Mouse (Mus musculus): ENCODE measurements around the gene Bfsp1.

Bfsp1 gene

DNA sequence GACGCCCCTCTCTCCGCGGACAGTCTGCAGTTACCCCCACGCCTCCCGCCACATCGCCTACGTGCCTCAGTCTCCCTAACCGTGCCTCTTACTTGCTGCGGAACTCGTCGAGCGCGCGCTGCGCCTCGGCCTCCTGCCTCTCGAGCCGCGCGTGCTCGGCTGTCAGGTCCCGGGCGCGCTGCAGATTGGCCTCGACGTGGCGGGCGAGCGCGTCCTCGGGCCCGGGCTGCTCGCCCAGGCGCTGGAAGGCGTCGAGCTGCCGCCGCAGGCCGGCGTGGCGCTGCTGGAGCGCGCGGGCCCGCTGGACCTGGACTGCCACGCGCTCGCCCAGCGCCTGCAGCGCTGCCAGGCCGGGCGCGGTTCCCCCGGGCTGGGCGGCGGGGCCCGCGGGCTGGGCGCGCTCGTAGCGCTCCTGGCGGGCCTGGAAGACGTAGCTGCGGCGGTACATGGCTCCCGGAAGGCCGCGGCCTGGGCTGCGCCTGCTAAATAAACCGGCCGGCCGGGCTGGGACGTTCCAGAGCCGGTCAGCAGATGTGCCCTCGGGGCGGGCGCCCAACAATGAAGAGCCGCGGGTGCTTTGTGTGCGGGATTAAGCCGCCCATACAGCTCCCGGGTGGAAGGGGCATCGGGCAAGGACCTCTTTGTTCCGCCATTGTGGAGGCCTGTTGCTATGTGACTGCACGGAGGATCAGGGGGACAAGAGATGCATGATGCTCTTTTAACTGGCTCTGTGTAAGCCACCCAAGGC, at the start of gene Bfsp1:
Gene Bfsp1 (minus strand): TSS at position 690 of the 748 bp plus-strand sequence.
- WGBS, result 4% methylated on average over 86 of the region's 86 CpGs

- WGBS, result 88% methylated on average over 2 of the region's 2 CpGs
These were observed 49.2 kb upstream of the Bfsp1 start for GRCm38 (mm10) chr2:143912199-143912598.

DNA sequence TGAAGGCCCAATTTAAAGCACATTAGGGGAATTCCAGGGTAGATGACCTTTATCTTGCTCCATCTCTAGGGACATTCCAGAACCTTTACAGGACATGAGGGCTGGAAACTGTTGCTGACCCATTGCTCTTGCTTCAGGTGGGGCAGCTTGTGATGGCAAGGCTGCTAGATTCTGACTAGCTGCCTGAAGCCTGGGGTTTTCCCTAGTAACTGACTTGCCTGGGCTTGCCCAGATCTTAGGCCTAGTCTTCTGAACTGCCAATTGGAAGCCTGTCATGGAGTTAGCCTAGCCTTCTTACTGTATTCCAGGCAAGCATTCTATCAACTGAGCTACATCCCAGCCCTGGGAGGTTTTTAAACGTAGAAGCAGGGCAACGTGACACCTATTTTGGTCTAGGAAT, 46.3 kb upstream of the Bfsp1 start:
- 76% methylated on average over 2 of the region's 2 CpGs for WGBS

DNA sequence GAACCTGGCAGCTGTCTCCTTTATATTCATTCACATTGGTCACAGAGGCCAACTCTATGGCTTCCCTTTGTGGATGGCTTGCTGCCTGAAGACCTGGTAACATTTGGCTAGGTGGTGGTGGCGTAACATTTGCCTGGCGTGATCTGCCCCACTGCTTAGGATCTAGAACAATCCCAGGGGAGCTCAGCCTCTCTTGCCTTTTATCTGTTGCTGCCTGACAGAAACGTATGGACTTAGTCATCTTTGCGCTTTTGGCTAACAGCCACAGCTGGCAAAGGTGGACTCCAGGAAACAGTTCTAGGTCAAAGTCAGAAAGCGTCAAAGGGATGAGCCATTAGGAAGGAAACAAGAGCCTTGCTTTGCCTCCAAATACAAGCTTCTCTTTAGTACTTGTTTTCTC, 41.9 kb upstream of the Bfsp1 start:
- 78% methylated on average over 5 of the region's 5 CpGs for WGBS

- 71% methylated on average over 9 of the region's 9 CpGs for WGBS
These were observed 40.5 kb upstream of the Bfsp1 start for GRCm38 (mm10) chr2:143903376-143904045.

DNA sequence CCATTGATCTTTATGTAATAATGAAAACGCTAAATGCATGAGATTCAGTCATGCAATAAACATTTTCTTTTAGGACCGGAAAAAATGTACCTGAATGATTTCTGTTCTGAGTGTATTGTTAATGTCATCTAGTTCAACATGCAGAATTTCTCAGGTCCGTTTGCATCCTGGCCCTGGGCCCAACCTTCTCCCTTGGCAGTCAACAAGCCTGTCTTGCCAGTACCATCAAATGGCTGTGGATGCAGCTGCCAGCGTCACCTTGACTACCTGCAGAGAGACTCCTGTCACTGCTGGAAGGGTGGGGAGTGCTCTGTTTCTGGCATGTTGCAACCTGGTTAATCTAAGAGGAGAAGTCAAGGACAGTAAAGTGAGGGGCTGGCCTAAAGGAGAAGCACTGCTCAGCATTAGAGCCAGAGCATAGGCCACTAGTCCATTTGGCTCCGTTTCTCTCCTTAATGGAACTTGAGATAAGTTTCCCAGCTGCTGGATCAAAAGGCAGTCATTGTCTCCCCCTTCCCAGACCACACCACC, 37.9 kb upstream of the Bfsp1 start:
- 71% methylated on average over 5 of the region's 5 CpGs for WGBS

DNA sequence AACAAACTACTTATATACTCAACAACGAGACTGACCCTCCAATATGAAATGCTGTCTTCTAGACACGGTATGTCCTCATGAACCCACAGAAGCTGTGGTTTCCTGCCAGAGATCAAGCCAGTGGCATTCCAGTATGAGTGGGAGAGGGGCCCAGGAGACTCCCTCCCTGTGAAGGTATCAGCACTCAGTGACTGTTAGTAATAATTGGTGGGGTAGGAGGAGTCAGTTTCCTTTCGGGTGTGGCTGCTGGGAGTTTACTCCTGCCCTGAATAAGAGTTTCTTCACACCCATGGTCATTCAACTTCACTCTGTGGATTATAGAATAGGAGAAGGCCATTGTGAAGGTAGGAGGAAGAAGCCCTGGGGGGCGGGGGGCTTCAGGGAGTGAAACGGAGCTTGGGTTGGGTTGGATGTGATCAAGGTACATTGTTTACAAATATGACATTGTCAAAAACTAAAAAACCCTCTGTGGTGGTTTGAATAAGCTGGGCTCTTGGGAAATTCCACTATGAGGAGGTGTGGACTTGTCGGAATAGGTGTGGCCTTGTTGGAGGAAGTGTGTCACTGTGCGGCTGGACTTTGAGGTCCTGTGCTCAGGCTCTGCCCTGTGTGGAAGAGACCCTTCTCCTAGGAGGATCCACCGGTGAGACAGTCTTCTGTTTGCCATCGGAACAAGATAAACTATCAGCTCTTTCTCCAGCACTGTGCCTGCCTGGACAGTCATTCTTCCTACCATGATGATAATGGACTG, 36.7 kb upstream of the Bfsp1 start:
- WGBS, result 91% methylated on average over 9 of the region's 9 CpGs

DNA sequence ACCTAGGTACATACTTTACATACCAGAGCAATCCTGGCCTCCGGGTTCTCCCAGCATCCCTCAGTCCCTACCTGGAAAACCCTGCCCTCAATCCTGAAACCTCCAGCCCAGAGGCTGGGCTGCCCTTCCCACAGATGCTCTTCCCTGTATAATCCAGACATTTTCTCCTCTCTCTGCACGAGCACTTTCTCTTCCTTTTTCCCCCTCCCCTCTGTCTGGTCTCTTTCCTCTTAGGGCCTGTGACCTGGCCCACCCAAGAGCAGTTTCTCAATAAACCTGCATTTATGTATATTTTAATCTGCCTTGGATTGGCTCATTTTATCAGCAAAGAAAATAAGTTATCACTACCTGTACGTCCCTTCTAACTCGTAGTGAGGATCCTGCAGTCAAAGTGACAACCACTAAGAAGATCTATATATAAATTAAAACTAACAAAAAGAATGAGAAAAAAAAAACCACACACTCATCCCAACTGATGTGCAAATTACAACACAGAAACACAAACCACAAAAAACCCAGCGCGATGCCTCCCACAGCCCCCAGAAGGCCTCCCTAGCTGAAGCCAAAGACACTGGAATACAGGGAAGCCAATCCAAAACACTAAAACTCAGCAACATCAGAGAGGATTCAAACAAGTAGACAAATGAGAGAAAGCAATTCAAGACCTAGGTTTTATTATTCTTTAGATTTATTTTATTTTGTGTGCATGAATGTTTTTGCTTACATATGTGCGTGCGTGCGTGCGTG, 28.5 kb upstream of the Bfsp1 start:
- 84% methylated on average over 10 of the region's 10 CpGs for WGBS

- WGBS, result 73% methylated on average over 12 of the region's 12 CpGs
These were observed 27.0 kb upstream of the Bfsp1 start for GRCm38 (mm10) chr2:143889860-143890433.

GRCm38 (mm10) chr2:143889131-143889859, 26.3 kb upstream of the Bfsp1 start:
- 79% methylated on average over 15 of the region's 15 CpGs for WGBS

DNA sequence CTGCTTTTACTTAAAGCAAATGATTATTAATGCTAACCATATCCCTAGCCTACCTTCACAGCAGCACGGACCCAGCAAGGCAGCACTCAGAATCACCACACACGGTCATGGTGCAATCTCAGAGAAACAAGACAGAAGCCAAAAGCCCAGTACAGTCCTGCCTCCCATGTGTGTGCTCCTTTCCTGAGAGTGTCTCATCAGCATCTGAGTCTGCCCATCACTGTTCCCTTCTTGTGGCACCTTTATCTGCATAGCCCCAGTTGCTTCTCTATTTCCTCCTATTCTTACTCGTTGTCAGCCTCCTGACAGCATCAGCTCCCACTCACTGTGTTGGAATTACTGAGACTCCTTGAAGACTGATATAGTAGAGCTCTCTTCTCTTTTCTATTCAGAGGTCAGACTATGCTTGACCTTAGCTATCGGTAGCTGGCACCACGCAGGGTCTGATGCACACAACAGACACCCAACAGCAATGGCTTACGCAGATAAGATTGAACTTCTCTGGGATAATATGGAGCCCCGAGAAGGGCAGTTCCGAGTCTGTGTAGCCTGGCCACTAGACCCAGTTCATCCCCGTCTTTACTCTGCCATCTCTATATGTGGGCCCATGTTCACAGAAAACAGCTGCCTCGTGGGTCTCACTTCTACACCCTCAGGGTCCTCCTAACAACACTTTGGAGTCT, 19.8 kb upstream of the Bfsp1 start:
- WGBS, result 78% methylated on average over 10 of the region's 10 CpGs

DNA sequence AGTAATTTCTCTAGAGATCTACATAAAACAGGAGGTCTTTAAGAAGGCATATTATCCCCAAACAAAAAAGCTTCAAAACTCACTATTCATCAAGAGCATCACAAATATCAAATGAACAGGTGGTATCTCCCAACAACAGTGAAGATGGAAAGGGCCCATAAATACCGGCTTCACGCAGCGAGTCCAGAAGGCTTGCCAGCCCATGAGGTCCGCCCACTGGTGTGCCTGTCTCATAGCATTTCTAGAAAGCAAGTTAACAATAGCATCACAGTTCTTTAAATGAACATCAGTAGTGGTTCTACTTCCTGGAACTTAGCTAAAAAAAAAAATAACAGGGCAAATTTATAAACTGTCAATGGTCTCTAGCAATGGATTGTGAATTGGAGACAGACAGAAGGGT, 19.0 kb upstream of the Bfsp1 start:
- WGBS, result 59% methylated on average over 4 of the region's 4 CpGs

- 90% methylated on average over 6 of the region's 6 CpGs for WGBS
These were observed 16.3 kb upstream of the Bfsp1 start for GRCm38 (mm10) chr2:143879311-143879710.

DNA sequence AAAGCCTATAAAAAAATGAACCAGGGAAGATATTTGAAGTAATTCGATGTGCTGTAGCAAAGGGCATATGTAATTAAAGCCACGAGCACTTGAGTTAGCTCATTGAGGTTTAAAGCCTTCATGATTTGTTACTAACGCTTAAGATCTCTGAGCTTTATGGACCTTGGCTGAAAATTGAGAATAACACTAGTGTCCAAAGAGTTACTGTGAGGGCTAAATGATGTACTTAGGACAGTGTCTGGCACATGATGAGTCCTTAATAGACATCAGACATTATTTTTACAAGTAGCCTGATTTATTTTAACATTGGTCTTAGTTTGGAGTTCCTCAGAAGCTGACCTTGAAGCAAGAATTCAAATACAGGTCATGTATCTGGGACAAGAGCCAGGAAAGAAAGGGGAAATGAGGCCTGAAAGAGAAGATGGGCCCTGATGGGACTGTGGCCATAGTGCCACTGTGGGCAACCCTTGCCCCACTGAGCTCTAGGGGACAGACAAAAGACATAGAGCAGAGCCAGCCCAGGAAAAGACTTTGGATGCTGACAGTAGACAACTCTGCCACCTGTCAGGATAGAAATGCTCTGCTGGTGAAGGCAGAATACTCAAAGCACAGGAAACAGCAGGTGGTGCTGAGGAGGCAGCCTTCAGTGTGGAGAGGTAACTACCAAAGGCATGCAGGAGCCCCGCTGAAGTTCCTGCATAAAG, 14.1 kb upstream of the Bfsp1 start:
- WGBS, result 78% methylated on average over 4 of the region's 4 CpGs

GRCm38 (mm10) chr2:143876026-143876425, 13.1 kb upstream of the Bfsp1 start:
- 59% methylated on average over 1 of the region's 1 CpGs for WGBS

- WGBS, result 88% methylated on average over 10 of the region's 10 CpGs
These were observed 8.1 kb upstream of the Bfsp1 start for GRCm38 (mm10) chr2:143870936-143871688.

DNA sequence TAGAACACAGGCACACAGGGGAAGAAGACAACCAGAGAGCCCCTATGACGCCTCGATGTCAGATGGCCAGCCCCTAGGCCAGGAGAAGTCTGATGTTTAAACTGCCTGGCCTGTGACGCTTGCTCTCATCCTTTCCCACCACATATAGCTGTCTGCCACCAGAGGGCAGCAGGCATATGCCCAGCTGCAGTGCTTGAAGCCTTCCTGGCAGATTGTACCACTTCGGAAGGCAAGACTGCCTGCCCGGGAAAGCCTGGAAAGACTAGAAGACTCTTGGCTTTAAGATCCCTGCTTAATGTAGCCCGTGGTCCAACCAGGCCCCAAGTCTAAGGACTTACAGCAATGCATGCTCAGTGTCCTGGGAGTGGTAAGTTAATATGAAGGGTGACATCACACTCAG, 4.4 kb upstream of the Bfsp1 start:
- WGBS, result 2% methylated on average over 6 of the region's 6 CpGs

- WGBS, result 81% methylated on average over 8 of the region's 8 CpGs
These were observed 1.6 kb upstream of the Bfsp1 start for GRCm38 (mm10) chr2:143864600-143864999.

DNA sequence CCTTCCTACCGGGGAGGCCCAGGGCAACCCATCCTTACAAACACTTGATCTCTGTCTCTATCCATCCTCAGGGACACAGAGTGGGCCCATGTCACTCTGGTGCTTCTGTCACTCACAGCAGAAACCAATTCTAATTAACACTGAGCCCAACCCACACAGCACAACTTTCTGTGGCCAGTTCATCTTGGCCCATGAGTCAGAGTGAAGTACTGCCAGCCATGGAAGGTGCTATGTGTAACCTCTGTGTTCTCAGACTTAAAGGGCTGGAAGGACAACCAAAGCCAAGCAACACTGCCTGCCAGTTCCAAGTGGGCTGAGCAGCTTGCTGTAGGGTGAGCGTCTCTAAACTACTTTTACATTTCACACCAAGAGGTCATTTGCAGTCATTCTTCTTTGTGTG, 3.8 kb downstream of the Bfsp1 start:
- WGBS, result 75% methylated on average over 2 of the region's 2 CpGs
